Comparison of ENCODE assay signal across 17 mouse cellular contexts in the genomic region with DNA sequence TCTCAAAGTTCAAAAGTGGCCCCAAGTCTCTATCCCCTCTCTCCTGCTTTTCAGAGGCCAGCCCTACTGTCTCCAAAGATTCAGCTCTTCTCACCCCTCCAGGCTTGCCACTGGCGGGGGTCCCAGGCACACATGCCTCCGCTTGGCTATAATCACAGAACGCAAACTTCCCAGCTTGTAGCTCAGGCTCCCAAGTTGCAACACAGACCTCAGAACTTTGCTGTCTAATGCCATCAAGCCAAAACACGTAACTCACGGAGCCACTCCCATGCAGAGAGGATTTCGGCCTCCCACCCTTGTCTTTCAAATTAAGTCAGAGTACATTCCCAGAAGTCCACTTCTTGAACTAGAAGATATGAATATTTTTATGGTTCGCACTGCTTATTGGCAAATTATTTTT. TPM values are rescaled to one million over a fixed set of nuclear protein-coding genes. Genes with fewer than 3 reads are reported as not detected.
A peak's percentile ranks its signal among the peaks of the same experiment; 100 is the strongest.
DNase-seq lines count a peak whose midpoint lies in the region.
"Had no signal": no experiment of that assay in that cellular context is flagged by ENCODE, and none has a peak within 500 bp of the region (broad histone marks: within the 10 kb centered on the region; RNA-seq: fewer than 3 reads in every experiment).

No protein-coding gene starts in this region.

- intact Hi-C loops in heart, postnatal 25 days (cut with DNase I) = no loop called here
- intact Hi-C loops in heart, postnatal 36 days (cut with DNase I) = no loop called here

- peak; percentile 95 for DNase-seq in heart, adult 11 months
- DNase-seq in heart, postnatal 25 days (ENCODE audit: low spot score) = no peak
- peak; percentile 16 for DNase-seq in heart, postnatal 4 days
- DNase-seq in heart, postnatal 36 days = no peak
- peak; percentile 24 for DNase-seq in urinary bladder, postnatal 14 days (ENCODE audit: low spot score)
- no peak for DNase-seq in urinary bladder, postnatal 10 days (ENCODE audit: low spot score)
- no peak for DNase-seq in frontal cortex, postnatal 25 days (ENCODE audit: low spot score in 2 of 2)
- DNase-seq: adrenal gland, adult 8-10 months; adrenal gland, postnatal 25 days; cerebellum, adult 11-12 months; cerebellum, adult 8-10 months; cerebellum, postnatal 10 days; cerebellum, postnatal 36 days; embryo, embryonic 11 days; gastrocnemius, postnatal 36 days; heart, postnatal 10 days; kidney, adult 2 months had no signal

RNA-seq across cellular contexts. Expression of a gene that starts 31.1 kb away (rescaled TPM):
- total RNA-seq in heart, postnatal 25 days (2021) = 10 to 100 TPM; 20.9 to 25.0 TPM
- total RNA-seq in heart, postnatal 4 days (2021) = 10 to 100 TPM; 64.2 to 67.9 TPM
- total RNA-seq in heart, postnatal 36 days (2021) = 10 to 100 TPM; 20.4 to 21.3 TPM

RNA-seq across cellular contexts. Expression of a gene that starts 50.3 kb away (rescaled TPM):
- 10 to 100 TPM; 11.8 to 13.9 TPM for total RNA-seq in heart, postnatal 25 days (2021)
- 1 to 10 TPM; 9.1 to 9.3 TPM for total RNA-seq in heart, postnatal 4 days (2021)
- total RNA-seq in heart, postnatal 36 days (2021) = 10 to 100 TPM; 11.6 to 12.2 TPM

Comparison
In these comparisons a context has a peak if more than half of its experiments do, and no peak if none do; other contexts are left out.
1. DNase-seq: peak in heart, adult 11 months (single experiment), heart, postnatal 4 days (single experiment) and urinary bladder, postnatal 14 days (single experiment); none in heart, postnatal 25 days (single experiment), heart, postnatal 36 days (0 of 2), urinary bladder, postnatal 10 days (single experiment) and frontal cortex, postnatal 25 days (0 of 2).